Mouse (Mus musculus): ENCODE data around the gene Sec63.

Sec63 gene

GRCm38 (mm10) chr10:42830007-42830406 lies 68.7 kb downstream of the Sec63 start:
- DNase-seq (ENCODE audit: low read depth, low spot score), result no peak

- no peak for DNase-seq (ENCODE audit: low read depth, low spot score)
Observed at GRCm38 (mm10) chr10:42830409-42830808, 69.1 kb downstream of the Sec63 start.

GRCm38 (mm10) chr10:42832677-42833076 lies 71.4 kb downstream of the Sec63 start:
- DNase-seq (ENCODE audit: low read depth, low spot score), result no peak

GRCm38 (mm10) chr10:42833871-42834727 lies 72.8 kb downstream of the Sec63 start:
- no peak for DNase-seq (ENCODE audit: low read depth, low spot score)

- no peak for DNase-seq (ENCODE audit: low read depth, low spot score)
Observed at GRCm38 (mm10) chr10:42838106-42838505, 76.8 kb downstream of the Sec63 start.

- DNase-seq (ENCODE audit: low read depth, low spot score), result no peak
Observed at GRCm38 (mm10) chr10:42838736-42839135, 77.4 kb downstream of the Sec63 start.

- DNase-seq (ENCODE audit: low read depth, low spot score), result no peak
Observed at GRCm38 (mm10) chr10:42840036-42840435, 78.7 kb downstream of the Sec63 start.

- DNase-seq (ENCODE audit: low read depth, low spot score), result no peak
Observed at GRCm38 (mm10) chr10:42841531-42842195, 80.4 kb downstream of the Sec63 start.

GRCm38 (mm10) chr10:42842358-42842757 lies 81.1 kb downstream of the Sec63 start:
- peak; percentile 69 for DNase-seq (ENCODE audit: low read depth, low spot score)

- no peak for DNase-seq (ENCODE audit: low read depth, low spot score)
Observed at GRCm38 (mm10) chr10:42843416-42843815, 82.1 kb downstream of the Sec63 start.

GRCm38 (mm10) chr10:42845480-42845879 lies 84.2 kb downstream of the Sec63 start:
- no peak for DNase-seq (ENCODE audit: low read depth, low spot score)

GRCm38 (mm10) chr10:42848179-42849080 lies 87.1 kb downstream of the Sec63 start:
- no peak for DNase-seq (ENCODE audit: low read depth, low spot score)

- DNase-seq (ENCODE audit: low read depth, low spot score), result no peak
Observed at GRCm38 (mm10) chr10:42849081-42849400, 87.7 kb downstream of the Sec63 start.

GRCm38 (mm10) chr10:42854838-42855237 lies 93.5 kb downstream of the Sec63 start:
- no peak for DNase-seq (ENCODE audit: low read depth, low spot score)

- no peak for DNase-seq (ENCODE audit: low read depth, low spot score)
Observed at GRCm38 (mm10) chr10:42855250-42855649, 94.0 kb downstream of the Sec63 start.

- DNase-seq (ENCODE audit: low read depth, low spot score), result no peak
Observed at GRCm38 (mm10) chr10:42856574-42856973, 95.3 kb downstream of the Sec63 start.

- no peak for DNase-seq (ENCODE audit: low read depth, low spot score)
Observed at GRCm38 (mm10) chr10:42857021-42857420, 95.7 kb downstream of the Sec63 start.

- DNase-seq (ENCODE audit: low read depth, low spot score), result no peak
Observed at GRCm38 (mm10) chr10:42859781-42860158, 98.5 kb downstream of the Sec63 start.

GRCm38 (mm10) chr10:42860159-42860911 lies 99.0 kb downstream of the Sec63 start, which contains the start of gene Scml4:
Gene Scml4 (plus strand): TSS chr10:42860370.
- DNase-seq (ENCODE audit: low read depth, low spot score), result peak; percentile 71

- DNase-seq (ENCODE audit: low read depth, low spot score), result no peak
Observed at GRCm38 (mm10) chr10:42861446-42861845, 100.2 kb downstream of the Sec63 start.

GRCm38 (mm10) chr10:42862102-42862740 lies 100.9 kb downstream of the Sec63 start:
- DNase-seq (ENCODE audit: low read depth, low spot score), result no peak
